Mouse (Mus musculus): ENCODE measurements at regions not wholly inside any gene's neighbourhood (a gene's known extent, or its start where the extent isn't known, plus 50 kb on each side); places are given as distances from the start of the nearest gene placed in this dataset.
A peak's percentile ranks its signal among the peaks of the same experiment; 100 is the strongest.
"Not testable (repeated sequence)": the region's sequence is repeated elsewhere in the genome, so short reads cannot be mapped to it uniquely, and the experiment has no call there.

GRCm38 (mm10) chr3:130838626-130839422 lies 108.6 kb upstream of the Rpl34 start:
- ATAC-seq (ENCODE audit: insufficient number of reproducible peaks, low FRiP score, low TSS enrichment): no peak

- ATAC-seq (ENCODE audit: insufficient number of reproducible peaks, low FRiP score, low TSS enrichment): no peak
These were observed 103.5 kb upstream of the Rpl34 start for GRCm38 (mm10) chr3:130833722-130834121.

GRCm38 (mm10) chr3:130833082-130833481 lies 102.9 kb upstream of the Rpl34 start:
- no peak for ATAC-seq (ENCODE audit: insufficient number of reproducible peaks, low FRiP score, low TSS enrichment)

GRCm38 (mm10) chr3:130831788-130832187 lies 101.6 kb upstream of the Rpl34 start:
- ATAC-seq (ENCODE audit: insufficient number of reproducible peaks, low FRiP score, low TSS enrichment): no peak

GRCm38 (mm10) chr3:130828346-130828745 lies 98.1 kb upstream of the Rpl34 start:
- ATAC-seq (ENCODE audit: insufficient number of reproducible peaks, low FRiP score, low TSS enrichment): no peak

- ATAC-seq (ENCODE audit: insufficient number of reproducible peaks, low FRiP score, low TSS enrichment): no peak
These were observed 97.7 kb upstream of the Rpl34 start for GRCm38 (mm10) chr3:130827934-130828333.

GRCm38 (mm10) chr3:130827021-130827420 lies 96.8 kb upstream of the Rpl34 start:
- ATAC-seq (ENCODE audit: insufficient number of reproducible peaks, low FRiP score, low TSS enrichment): no peak

GRCm38 (mm10) chr3:130819837-130820098 lies 89.6 kb upstream of the Rpl34 start:
- no peak for ATAC-seq (ENCODE audit: insufficient number of reproducible peaks, low FRiP score, low TSS enrichment)

- peak; percentile 27; the same call in 1 of the 2 replicates for ATAC-seq (ENCODE audit: insufficient number of reproducible peaks, low FRiP score, low TSS enrichment)
These were observed 89.0 kb upstream of the Rpl34 start for GRCm38 (mm10) chr3:130819031-130819836.

- ATAC-seq (ENCODE audit: insufficient number of reproducible peaks, low FRiP score, low TSS enrichment): peak; percentile 81
These were observed 88.4 kb upstream of the Rpl34 start for GRCm38 (mm10) chr3:130818467-130819030.

GRCm38 (mm10) chr3:130809696-130810665 lies 79.8 kb upstream of the Rpl34 start:
- ATAC-seq (ENCODE audit: insufficient number of reproducible peaks, low FRiP score, low TSS enrichment): no peak

- no peak for ATAC-seq (ENCODE audit: insufficient number of reproducible peaks, low FRiP score, low TSS enrichment)
These were observed 75.1 kb upstream of the Rpl34 start for GRCm38 (mm10) chr3:130805345-130805744.

GRCm38 (mm10) chr3:130804327-130804662 lies 74.1 kb upstream of the Rpl34 start:
- no peak for ATAC-seq (ENCODE audit: insufficient number of reproducible peaks, low FRiP score, low TSS enrichment)

GRCm38 (mm10) chr3:130803591-130804326 lies 73.6 kb upstream of the Rpl34 start:
- ATAC-seq (ENCODE audit: insufficient number of reproducible peaks, low FRiP score, low TSS enrichment): no peak

- ATAC-seq (ENCODE audit: insufficient number of reproducible peaks, low FRiP score, low TSS enrichment): no peak
These were observed 69.8 kb upstream of the Rpl34 start for GRCm38 (mm10) chr3:130800016-130800415.

- ATAC-seq (ENCODE audit: insufficient number of reproducible peaks, low FRiP score, low TSS enrichment): not testable (repeated sequence)
These were observed 67.8 kb upstream of the Rpl34 start for GRCm38 (mm10) chr3:130797956-130798355.

- no peak for ATAC-seq (ENCODE audit: insufficient number of reproducible peaks, low FRiP score, low TSS enrichment)
These were observed 66.3 kb upstream of the Rpl34 start for GRCm38 (mm10) chr3:130796531-130796930.

GRCm38 (mm10) chr3:130795396-130795795 lies 65.2 kb upstream of the Rpl34 start:
- ATAC-seq (ENCODE audit: insufficient number of reproducible peaks, low FRiP score, low TSS enrichment): no peak

GRCm38 (mm10) chr3:130794142-130794925 lies 64.1 kb upstream of the Rpl34 start:
- ATAC-seq (ENCODE audit: insufficient number of reproducible peaks, low FRiP score, low TSS enrichment): no peak

All from cerebellum, adult (tissue).